17 mouse cellular contexts compared by ENCODE assay signal in the genomic region with DNA sequence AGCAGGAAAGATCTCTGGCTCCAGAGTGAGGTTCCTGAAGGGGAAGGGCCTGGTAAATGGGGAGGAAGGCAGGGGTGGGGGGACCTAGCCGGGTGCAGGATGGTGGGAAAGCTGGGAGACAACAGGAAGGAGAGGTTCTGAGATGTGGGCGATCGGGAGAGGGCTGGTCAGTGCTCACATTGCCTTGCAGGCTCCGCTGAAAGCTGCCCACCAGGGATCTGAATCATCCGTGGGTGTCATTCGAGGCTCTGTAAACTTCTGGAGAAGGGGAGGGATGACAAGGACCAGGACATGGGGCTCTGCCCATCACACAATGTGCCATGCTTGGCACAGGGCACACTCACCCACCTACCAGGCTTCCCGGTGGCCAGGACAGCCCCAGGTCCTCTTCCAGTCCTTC. TPM values are rescaled to one million over a fixed set of nuclear protein-coding genes. Genes with fewer than 3 reads are reported as not detected.
DNase-seq lines count a peak whose midpoint lies in the region; ATAC-seq and TF ChIP-seq lines count a peak whose summit lies in the region.
"Had no signal": no experiment of that assay in that cellular context is flagged by ENCODE, and none has a peak within 500 bp of the region (broad histone marks: within the 10 kb centered on the region; RNA-seq: fewer than 3 reads in every experiment).

No protein-coding gene starts in this region.

- ATAC-seq in liver, embryonic 15.5 days (ENCODE audit: insufficient read depth) = no peak

- intact Hi-C loops in left cerebral cortex, adult 2 months (cut with DNase I) = no loop called here

- WGBS in embryonic facial prominence, embryonic 10.5 days = 77% methylated on average over 7 of the region's 7 CpGs
- WGBS in liver, embryonic 15.5 days (ENCODE audit: insufficient replicate concordance) = 65% methylated on average over 7 of the region's 7 CpGs

- H3K4me1 ChIP-seq in embryonic facial prominence, embryonic 10.5 days = peaks cover 38% of the 10 kb centered on the region
- H3K4me1 ChIP-seq in liver, embryonic 15.5 days (replicated peaks) = peaks cover 89% of the 10 kb centered on the region

- H3K4me3 ChIP-seq in left cerebral cortex, adult 2 months = no peak overlapping the region
- H3K4me3 ChIP-seq in embryonic facial prominence, embryonic 10.5 days = 0 out of 2 replicates have a peak overlapping the region, but pooled peaks have one; percentile 9
- no peak overlapping the region for H3K4me3 ChIP-seq in liver, embryonic 15.5 days (replicated peaks)
- H3K4me3 ChIP-seq: limb, embryonic 10.5 days had no signal

- H3K4me2 ChIP-seq in liver, embryonic 15.5 days = no peak overlapping the region; the same call in 1 of the 2 replicates
- H3K4me2 ChIP-seq: midbrain, embryonic 11.5 days had no signal

- peak; percentile 36 to 63 for DNase-seq in frontal cortex, postnatal 36 days (ENCODE audit: low spot score in 2 of 2)
- DNase-seq in frontal cortex, postnatal 25 days (ENCODE audit: low spot score in 2 of 2) = no peak
- DNase-seq in left cerebral cortex, adult 2 months (ENCODE audit: extremely low spot score in 1 of 2, low spot score in 2 of 2) = peak in 1 of 2 experiments; percentile 60
- DNase-seq in left cerebral cortex, adult 9 months (ENCODE audit: low spot score in 2 of 2) = no peak
- no peak for DNase-seq in embryonic facial prominence, embryonic 10.5 days (ENCODE audit: low spot score)
- DNase-seq in adrenal gland, postnatal 14 days = no peak
- no peak for DNase-seq in layer of hippocampus, postnatal 36 days
- DNase-seq: cerebellum, adult 11-12 months; embryo, embryonic 11 days; heart, adult 18-20 months; heart, postnatal 10 days; lung, adult 2 months; lung, postnatal 4 days had no signal

- H3K9ac ChIP-seq in liver, embryonic 15.5 days = no peak overlapping the region

- TF ChIP-seq CTCF in left cerebral cortex, adult 2 months (IDR thresholded peaks at IDR 0.05) = no peak

- no peaks in the 10 kb centered on the region for H3K27me3 ChIP-seq in embryonic facial prominence, embryonic 10.5 days (replicated peaks; ENCODE audit: low read depth, poor library complexity, severe bottlenecking)
- no peaks in the 10 kb centered on the region for H3K27me3 ChIP-seq in liver, embryonic 15.5 days

- H3K27ac ChIP-seq in left cerebral cortex, adult 2 months = peak overlapping the region; percentile 67; the same call in 1 of the 2 replicates
- no peak overlapping the region for H3K27ac ChIP-seq in embryonic facial prominence, embryonic 10.5 days (replicated peaks)
- peak overlapping the region; percentile 25; the same call in 1 of the 2 replicates for H3K27ac ChIP-seq in liver, embryonic 15.5 days (replicated peaks)
- H3K27ac ChIP-seq: kidney, postnatal 0 days; limb, embryonic 10.5 days had no signal

- H3K36me3 ChIP-seq in embryonic facial prominence, embryonic 10.5 days (replicated peaks) = peaks cover 58% of the 10 kb centered on the region
- H3K36me3 ChIP-seq in liver, embryonic 15.5 days (replicated peaks) = peaks cover 42% of the 10 kb centered on the region

- H3K9me3 ChIP-seq in embryonic facial prominence, embryonic 10.5 days = no peaks in the 10 kb centered on the region
- H3K9me3 ChIP-seq in liver, embryonic 15.5 days (replicated peaks) = no peaks in the 10 kb centered on the region
- H3K9me3 ChIP-seq: limb, embryonic 10.5 days had no signal

RNA-seq across cellular contexts. Expression of a gene that starts 4.1 kb away (rescaled TPM):
- total RNA-seq in left cerebral cortex, adult 2 months (2021) = 100 to 1,000 TPM; 273 to 308 TPM
- polyA plus RNA-seq in embryonic facial prominence, embryonic 10.5 days (2016; fragmentation: Nextera tagmentation; extraction: Ambion mirVana) = 1,047 and 1,078 TPM in 2 replicates
- 454 and 516 TPM in 2 replicates for polyA plus RNA-seq in liver, embryonic 15.5 days (2015; fragmentation: Nextera tagmentation; extraction: Ambion mirVana)
- total RNA-seq in adrenal gland, postnatal 14 days (2021) = 490 and 599 TPM in 2 replicates
- 100 to 1,000 TPM; 265 to 274 TPM for total RNA-seq in layer of hippocampus, postnatal 36 days (2021)

RNA-seq across cellular contexts. Expression of a gene that starts 4.7 kb away (rescaled TPM):
- total RNA-seq in left cerebral cortex, adult 2 months (2021) = 10 to 100 TPM; 16.0 to 18.7 TPM
- 43.2 and 46.1 TPM in 2 replicates for polyA plus RNA-seq in embryonic facial prominence, embryonic 10.5 days (2016; fragmentation: Nextera tagmentation; extraction: Ambion mirVana)
- 32.4 and 35.5 TPM in 2 replicates for polyA plus RNA-seq in liver, embryonic 15.5 days (2015; fragmentation: Nextera tagmentation; extraction: Ambion mirVana)
- total RNA-seq in adrenal gland, postnatal 14 days (2021) = 14.2 and 20.2 TPM in 2 replicates
- 10 to 100 TPM; 11.3 to 15.5 TPM for total RNA-seq in layer of hippocampus, postnatal 36 days (2021)

RNA-seq across cellular contexts. Expression of a gene that starts 13.9 kb away (rescaled TPM):
- 10 to 100 TPM; 12.2 to 14.1 TPM for total RNA-seq in left cerebral cortex, adult 2 months (2021)
- polyA plus RNA-seq in embryonic facial prominence, embryonic 10.5 days (2016; fragmentation: Nextera tagmentation; extraction: Ambion mirVana) = 6.0 and 6.4 TPM in 2 replicates
- polyA plus RNA-seq in liver, embryonic 15.5 days (2015; fragmentation: Nextera tagmentation; extraction: Ambion mirVana) = 29.0 and 36.4 TPM in 2 replicates
- total RNA-seq in adrenal gland, postnatal 14 days (2021) = 23.6 and 33.1 TPM in 2 replicates
- total RNA-seq in layer of hippocampus, postnatal 36 days (2021) = 10 to 100 TPM; 11.3 to 11.9 TPM

RNA-seq across cellular contexts. Expression of a gene that starts 14.1 kb away (rescaled TPM):
- total RNA-seq in left cerebral cortex, adult 2 months (2021) = 10 to 100 TPM; 38.4 to 38.6 TPM
- polyA plus RNA-seq in embryonic facial prominence, embryonic 10.5 days (2016; fragmentation: Nextera tagmentation; extraction: Ambion mirVana) = 40.1 and 40.4 TPM in 2 replicates
- polyA plus RNA-seq in liver, embryonic 15.5 days (2015; fragmentation: Nextera tagmentation; extraction: Ambion mirVana) = 20.2 and 22.0 TPM in 2 replicates
- total RNA-seq in adrenal gland, postnatal 14 days (2021) = 17.1 and 18.4 TPM in 2 replicates
- 10 to 100 TPM; 38.5 to 41.0 TPM for total RNA-seq in layer of hippocampus, postnatal 36 days (2021)

RNA-seq across cellular contexts. Expression of a gene that starts 19.7 kb away (rescaled TPM):
- 100 to 1,000 TPM; 202 to 207 TPM for total RNA-seq in left cerebral cortex, adult 2 months (2021)
- 320 and 346 TPM in 2 replicates for polyA plus RNA-seq in embryonic facial prominence, embryonic 10.5 days (2016; fragmentation: Nextera tagmentation; extraction: Ambion mirVana)
- 7.4 and 9.1 TPM in 2 replicates for polyA plus RNA-seq in liver, embryonic 15.5 days (2015; fragmentation: Nextera tagmentation; extraction: Ambion mirVana)
- 24.3 and 32.2 TPM in 2 replicates for total RNA-seq in adrenal gland, postnatal 14 days (2021)
- 100 to 1,000 TPM; 175 to 176 TPM for total RNA-seq in layer of hippocampus, postnatal 36 days (2021)

Comparison
In these comparisons a context has a peak if more than half of its experiments do, and no peak if none do; other contexts are left out.
1. DNase-seq: peak in frontal cortex, postnatal 36 days (2 of 2); none in frontal cortex, postnatal 25 days (0 of 2), left cerebral cortex, adult 9 months (0 of 2), embryonic facial prominence, embryonic 10.5 days (single experiment), adrenal gland, postnatal 14 days (single experiment) and layer of hippocampus, postnatal 36 days (0 of 2).